Mouse (Mus musculus) adrenal gland, adult (tissue): ENCODE data around the gene Ankrd33b.

Experiments used
- DNase-seq, 2 experiments: peaks; one replicate each; pipeline ENCODE4 v3.0.0; 2022 to 2023; ENCODE audit warnings: low spot score in 1 of 2; ENCODE audit not compliant: inconsistent age in 2 of 2

Ankrd33b gene

DNA sequence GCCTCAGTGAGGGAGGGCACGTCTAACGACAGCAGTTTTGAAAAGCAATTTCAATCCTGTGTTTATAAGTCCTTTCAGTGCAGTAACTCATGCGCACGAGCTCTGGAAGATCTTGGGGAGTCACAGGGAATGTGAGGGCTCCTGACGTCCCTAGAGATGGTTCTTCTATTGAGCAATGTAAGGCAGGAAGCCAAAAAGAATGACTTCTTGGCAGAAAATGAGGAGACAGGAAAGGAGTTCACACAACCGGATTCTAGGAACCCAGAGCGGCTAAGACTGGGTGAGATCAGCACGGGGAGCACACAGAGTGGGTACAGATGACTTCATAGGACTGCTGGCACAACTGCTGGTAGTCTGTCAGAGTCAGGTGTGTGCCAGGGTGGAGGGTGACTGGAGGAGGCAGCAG, 25.0 kb downstream of the Ankrd33b start:
- DNase-seq = peak; percentile 12 to 81

DNA sequence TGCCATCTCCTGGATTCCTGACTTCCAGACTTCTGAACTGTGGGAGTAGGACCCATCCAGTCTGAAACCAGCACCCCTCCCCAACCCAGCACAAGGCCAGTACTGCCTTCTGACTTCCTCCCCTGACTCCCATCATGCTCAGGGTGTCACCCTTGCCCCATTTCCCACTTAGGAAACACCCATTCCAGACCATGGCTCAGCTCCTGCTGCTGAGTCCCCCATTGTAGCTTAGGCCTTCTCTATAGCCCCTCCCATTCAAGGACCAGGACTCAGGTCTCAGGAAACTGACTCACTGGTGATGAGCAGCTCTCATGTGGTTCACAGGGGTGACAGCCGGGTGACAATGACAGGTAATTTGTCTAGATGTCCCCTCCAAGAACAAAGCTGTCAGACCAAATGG, 25.5 kb downstream of the Ankrd33b start:
- peak in 1 of 2 experiments; percentile 27 for DNase-seq

DNA sequence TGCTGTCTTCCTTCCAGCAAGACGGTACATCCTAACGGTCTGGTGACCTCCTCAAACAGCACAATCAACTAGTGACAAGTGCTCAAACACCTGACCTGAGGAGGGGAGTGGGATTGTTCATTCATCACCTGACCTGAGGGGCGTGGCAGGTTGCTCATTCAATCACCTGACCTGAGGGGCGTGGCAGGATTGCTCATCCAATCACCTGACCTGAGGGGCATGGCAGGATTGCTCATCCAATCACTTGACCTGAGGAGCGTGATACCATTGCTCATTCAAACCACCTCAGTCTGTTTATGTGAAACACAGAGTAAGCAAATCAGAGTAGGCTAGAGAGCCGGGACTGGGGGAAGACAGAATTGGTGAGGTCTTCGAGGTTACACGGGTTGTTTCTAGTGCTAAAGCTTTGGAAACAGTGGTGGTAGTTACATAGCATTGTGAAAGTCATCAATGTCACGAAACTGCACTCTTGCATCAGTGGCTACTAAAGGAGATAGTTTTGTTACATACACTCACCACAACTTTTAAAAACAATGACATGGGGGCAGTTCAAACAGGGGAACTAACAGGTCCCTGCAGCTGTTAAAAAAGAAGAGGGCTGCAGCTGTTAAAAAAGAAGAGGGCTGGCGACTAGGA, 28.8 kb downstream of the Ankrd33b start:
- no peak for DNase-seq

DNA sequence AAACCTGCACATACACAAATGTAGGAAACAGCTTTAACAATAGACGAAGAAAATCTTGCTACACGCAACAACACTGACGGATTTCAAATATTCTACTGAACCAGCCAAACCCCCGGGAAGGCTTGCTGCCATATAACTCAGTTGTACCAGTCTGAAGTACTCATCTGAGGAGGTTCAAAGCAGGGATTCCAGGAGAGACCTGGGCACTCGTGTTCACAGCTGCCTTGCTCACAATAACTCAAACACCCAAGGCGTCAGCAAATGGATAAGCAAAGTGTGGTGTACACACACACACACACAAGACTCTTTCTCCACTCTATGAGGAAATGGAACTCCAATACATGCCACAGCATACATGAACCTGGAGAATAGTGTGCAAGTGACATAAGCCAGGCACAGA, 29.5 kb downstream of the Ankrd33b start:
- no peak for DNase-seq

DNA sequence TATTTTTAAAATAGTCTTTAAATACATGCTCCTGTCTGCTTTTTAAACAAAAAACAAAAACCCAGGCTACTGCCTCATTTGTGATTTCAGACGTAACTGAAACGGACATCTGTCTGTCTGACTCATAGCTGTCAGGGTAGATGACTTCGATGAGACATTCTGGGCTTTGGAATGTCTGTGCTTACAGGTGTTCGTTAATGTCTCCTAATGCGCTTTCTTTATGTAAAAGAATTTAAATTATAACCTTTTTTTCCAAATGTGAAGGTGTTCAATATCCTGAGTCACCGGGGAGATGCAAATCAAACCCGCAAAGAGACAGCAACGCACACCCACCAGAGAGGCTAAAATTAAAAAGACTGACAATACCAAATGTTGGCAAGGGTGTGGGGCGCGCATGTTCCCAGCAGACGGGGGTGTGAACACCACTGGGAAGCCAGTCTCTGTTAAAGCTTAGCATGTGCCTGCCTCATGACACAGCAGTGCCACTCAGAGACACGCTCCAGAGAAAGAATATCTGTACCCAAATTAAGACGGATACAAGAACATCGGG, 30.3 kb downstream of the Ankrd33b start:
- no peak for DNase-seq

DNA sequence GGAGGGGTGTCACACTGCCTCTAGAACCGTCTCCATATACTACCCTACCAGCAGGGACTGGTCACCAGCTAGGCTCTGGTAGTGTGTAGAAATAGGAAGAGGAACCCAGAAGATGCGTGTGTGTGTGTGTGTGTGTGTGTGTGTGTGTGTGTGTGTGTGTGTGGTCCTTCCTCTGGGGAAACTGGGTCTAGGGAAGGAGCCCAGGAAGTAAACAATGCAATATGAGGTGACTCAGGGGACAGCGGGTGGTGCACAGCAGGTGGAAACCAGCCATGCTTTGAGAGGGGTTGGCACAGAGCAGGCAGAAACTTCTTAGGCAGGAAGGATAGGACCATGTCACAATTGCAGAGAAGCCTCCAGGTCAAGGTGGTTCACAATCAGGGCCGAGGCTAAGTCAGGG, 30.8 kb downstream of the Ankrd33b start:
- DNase-seq = peak; percentile 7 to 36

DNA sequence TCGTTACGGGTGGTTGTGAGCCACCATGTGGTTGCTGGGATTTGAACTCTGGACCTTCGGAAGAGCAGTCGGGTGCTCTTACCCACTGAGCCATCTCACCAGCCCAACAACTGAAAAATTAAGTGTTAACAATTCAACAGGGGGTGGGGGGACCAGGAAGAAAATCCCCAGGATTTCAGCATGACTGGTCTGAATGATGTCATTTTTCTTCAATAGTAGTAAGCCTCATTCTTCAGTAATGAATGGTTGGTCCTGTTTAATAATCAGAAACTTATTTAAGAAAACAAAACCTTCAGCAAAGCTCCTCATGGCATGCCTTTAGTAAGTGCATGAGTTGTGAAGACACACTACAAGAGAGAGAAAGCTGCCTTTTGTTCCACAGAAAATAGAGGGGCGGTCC, 32.7 kb downstream of the Ankrd33b start:
- no peak for DNase-seq

DNA sequence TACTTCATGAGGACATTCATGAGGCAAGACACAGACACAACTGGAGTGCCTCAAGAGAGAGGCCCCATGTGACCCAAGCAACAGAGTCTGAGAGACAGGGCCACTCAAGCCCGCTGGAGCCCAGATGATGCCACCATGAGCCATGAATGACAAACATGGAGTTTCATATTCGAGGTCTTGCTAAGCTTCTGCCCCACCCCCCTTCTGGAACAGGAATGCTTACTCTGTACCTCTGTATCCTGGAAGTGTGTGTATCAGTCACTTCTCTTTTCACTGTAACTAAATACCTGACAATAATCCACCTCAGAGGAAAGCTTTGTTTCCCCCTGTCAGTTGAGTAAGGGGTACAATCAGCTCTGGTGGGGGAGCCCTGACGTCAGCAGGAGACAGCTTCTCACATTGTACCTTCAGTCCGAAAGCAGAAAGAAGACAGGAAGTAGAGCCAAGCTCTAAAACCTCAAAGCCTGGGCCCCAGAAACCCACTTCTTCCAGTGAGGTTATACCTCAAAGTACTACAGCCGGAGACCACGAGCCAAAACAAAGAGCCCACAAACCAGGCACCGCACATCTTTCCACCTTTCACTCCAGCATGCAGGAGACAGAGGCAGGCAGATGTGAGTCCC, 34.9 kb downstream of the Ankrd33b start:
- no peak for DNase-seq

DNA sequence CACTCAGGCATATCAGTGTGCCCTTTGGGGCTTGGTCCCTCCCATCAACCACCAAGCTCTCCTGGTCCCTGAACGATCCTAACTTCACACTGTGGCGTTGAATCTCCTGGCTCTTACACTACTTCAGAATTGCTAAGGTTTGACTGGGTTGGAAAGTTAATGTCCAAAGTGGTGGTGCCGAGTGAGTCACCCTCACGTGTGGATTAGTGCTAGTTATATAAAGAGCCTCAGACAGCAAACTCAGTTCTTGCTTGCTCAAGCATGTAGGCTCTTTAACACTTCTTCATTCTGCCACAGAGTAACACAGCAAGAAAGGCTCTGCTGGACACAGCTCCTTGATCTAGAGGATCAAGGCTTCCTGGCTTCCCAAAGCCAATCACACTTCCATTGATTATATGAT, 35.8 kb downstream of the Ankrd33b start:
- no peak for DNase-seq

DNA sequence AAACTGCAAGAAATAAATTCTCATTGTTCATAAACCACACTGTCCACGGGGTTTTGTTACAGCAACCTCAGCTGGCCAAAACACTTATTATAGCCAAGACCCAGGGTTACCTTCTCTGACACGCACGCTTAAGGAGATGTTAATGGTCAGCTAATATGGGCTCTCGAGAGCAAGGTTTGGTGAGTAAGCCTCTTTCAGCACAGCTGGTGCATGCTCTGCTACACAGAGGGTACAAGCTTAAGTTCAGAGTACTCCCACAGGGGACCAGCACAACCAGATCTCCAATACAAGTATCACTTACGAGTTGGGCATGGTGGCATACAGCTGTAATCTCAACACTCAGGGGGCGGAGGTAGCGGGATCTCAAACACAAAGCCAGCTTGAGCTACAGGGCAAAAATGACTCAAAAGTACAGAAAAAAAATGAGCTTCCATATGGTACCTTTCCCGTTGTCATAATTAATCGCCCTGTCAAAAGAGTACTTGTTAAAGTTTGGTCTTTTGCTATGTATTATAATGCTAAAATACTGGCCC, 39.4 kb downstream of the Ankrd33b start:
- no peak for DNase-seq

DNA sequence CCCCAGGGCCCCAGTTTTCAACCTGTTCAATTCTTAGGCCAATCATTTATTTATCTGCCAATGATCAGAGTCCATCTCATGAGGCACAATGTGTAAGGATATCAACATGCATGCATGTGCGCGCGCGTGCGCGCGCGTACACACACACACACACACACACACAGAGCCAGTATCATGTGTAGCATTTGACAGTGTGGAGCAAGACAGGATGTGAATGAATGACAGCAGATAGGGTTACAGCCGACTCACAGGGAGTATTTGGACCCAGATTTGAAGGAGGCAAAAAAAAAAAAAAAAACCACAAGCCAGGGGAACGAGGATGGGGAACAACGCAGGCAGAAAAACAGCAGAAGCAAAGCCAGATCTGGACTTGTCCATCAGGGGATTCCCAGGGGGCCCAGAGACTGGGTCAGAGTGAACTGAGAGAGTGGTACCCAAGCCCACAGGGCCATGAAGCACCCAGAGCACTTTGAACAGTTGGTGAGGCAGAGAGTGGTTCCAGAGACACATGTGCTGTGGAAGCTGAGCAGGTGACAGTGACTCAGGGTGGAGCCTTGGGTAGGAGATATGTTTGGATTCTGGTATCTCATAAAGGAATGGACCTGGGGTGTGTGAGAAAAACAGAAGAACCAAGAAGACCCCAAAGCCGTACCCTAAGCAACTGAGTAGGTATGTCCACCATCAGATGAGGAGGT, 41.7 kb downstream of the Ankrd33b start:
- DNase-seq = no peak

DNA sequence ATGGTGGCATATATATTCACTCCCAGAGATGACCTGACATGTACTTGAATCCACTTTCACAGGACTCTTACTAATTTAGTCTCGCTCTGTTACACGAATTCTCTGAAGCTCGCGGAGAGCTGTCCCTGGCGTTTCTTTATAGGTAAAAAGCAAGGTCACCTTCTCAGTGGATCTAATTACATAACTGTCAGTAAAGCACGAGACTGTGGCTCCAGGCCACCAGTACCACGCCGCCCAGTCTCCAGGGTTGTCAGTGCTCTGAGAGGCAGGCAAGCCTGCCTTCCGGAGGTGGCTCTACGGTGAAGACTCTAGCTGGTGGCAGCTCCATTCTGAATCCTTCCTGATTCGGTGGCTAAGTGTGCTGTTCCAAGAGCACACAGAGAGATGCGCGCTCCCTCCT, 43.0 kb downstream of the Ankrd33b start:
- no peak for DNase-seq

DNA sequence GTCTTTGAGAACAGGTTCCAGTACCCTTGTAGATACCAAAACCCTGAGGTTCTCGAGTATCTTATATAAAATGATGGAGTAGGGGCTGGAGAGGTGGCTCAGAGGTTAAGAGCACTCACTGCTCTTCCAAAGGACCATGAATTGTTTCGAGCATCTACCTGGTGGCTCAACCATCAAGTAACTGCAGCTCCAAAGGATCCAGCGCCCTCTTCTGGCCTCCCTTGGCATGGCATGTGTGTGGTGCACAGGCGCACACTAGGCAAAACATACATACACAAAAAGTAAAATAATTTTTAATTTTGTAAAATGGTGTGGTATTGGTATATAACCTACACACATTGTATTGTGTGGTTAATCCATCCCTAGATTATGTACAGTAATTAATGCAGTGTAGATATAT, 43.8 kb downstream of the Ankrd33b start:
- no peak for DNase-seq

DNA sequence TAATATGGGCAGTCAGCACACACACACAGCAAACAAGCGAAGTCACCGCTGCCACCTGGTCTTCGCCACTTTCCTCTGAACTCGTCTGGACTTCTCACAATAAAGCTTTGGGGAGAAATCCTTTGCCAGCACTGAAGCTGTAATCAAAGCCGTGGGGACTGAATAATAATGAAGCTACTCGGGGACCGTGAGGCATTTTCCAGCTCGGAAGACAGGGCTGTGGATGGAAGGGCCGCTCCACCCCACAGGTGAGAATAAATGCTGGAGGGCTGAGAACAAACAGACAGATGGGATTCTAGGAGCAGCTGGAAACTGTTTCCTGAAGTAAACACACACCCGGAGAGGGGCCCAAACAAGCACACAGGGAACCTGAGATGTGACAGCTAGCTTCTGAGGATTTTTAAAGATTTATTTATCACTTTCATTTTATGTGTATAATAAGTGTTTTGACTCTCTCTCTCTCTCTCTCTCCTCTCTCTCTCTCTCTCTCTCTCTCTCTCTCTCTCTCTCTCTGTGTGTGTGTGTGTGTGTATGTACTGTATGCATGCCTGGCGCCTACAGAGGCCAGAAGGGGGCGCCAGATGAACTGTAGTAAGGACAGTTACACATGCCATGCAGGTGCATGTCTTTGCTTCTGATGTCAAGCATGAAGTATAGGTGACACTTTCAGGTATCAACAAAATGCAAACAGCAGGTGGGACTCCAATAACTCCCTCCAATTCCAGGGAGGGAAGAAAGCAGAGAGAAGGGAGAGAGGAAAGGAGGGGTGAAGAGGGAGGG, 46.7 kb downstream of the Ankrd33b start:
- no peak for DNase-seq

DNA sequence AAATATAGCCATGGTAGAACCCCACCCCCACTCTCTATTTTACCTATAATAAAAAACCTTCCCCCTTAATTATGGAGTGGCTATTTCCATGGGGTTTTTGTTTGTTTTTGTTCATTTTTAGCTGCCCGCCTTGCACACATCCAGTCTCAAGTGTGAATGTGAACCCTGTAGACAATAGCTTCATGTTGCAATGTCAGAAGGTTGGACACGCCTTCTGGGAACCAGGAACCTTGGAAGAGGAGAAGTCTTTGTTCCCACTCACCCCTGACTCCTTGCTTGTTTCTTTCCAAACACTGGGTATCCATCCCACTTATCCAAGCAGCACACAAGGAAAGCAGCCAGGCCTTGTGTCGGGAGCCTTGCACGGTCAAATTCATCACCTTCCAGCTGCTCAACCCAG, 48.5 kb downstream of the Ankrd33b start:
- no peak for DNase-seq

DNA sequence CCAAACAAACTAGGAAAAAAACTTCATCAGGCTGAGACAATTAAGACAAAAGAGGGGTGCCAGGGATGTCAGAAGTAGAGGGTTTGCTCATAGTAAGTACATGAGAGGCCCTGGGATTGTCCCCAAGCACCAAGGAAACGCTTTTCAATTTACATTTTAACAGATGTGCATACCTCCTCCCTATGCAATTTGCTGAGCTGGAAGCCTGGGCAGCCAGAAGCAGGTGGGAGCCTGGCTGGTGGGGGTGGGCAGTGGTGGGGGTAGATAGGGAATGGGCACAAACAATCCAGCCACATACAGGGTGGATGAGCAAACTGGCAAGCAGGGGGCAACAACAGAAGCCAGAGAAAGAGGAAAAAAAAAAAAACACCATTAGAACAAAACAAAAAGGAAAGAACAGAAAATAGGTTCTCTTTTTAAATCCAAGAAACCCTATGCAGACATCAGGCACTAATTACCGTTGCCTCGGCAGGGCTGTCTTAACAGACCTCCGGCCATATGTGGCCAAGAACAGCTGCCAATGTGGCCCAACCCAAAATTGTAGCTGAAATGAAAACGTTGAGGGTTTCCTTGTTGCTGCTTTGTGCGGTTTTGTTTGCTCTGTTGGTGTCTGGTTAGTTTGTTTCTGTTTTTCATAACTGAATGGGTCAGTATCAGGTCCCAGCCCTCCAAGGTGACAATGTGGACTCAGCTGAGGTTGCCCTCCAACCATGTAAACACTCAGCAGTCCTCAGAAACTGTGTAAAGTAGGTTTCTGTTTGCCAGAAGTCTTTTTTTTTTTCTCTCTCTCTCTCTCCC, 49.2 kb downstream of the Ankrd33b start:
- DNase-seq = no peak

DNA sequence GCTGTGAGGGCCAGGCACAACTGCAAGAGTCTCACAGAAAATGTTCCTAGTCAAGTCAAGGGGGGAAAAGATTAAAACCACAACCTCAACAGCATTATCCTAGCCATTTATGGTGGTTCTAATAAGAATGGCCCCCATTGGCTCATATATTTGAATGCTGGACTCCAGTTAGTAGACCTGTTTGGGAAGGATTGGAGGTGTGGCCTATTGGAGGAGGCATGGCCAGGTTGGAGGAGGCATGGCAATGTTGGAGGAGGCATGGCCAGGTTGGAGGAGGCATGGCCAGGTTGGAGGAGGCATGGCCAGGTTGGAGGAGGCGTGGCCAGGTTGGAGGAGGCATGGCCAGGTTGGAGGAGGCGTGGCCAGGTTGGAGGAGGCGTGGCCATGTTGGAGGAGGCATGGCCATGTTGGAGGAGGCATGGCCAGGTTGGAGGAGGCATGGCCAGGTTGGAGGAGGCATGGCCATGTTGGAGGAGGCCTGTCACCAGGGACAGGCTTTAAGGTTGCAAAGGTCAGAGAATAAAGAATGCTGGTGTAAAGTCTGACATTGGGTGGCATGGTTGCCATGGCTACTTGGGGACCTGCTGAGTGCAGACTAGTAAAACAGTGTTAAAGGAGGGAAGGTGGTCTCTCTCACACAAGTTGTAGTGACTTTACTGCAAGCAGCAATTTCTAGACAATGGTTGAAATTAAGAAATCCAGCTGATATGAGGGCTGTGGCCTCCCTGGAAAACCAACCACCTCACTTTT, 50.3 kb downstream of the Ankrd33b start:
- DNase-seq = no peak

DNA sequence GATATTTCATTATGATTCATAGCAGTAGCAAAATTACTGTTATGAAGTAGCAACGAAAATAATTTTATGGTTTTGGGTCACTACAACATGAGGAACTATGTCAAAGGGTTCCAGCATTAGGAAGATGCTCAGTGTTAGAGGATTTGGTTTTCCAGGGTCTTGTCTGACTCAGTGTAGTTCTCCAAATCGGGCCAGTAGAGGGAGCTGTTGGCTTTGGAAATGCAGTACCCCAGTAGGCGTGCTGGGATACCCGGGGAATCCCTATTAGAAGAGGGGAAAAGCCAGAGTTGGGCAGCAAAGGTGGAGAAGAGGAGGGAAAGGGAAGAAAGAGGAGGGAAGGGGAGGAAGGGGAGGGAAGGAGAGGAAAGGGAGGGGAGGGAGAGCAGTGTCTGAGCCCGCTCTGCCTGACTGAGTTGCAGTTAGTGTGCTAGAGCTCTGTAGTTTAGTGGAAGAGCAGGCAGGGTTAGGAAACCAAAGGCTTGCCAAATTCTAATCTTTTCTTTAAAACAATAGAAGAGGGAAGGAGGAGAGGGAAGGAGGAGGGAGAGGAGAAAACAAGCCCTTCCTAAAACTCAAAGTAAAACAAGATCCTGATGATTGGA, 51.8 kb downstream of the Ankrd33b start:
- peak; percentile 73 to 93 for DNase-seq

DNA sequence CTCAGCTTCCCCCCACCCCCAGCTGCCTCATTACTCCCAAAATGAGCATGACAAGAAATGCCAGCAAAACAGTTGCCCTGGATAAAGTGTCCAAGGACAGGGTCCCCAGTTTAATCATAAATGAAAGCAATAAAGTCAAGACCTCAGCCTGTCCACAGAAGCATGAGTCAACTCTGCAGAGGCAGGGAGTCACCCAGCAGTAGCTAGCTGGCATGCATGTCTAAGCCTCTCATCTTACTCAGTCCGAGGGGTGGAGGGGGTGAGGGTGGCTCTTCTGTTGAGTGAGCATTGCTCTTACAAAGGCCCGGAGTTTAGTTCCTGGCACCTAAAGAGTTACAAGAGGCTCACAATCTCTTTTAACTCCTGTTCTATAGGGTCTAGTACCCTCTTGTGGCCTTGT, 55.5 kb downstream of the Ankrd33b start:
- DNase-seq = peak in 1 of 2 experiments; percentile 24
